In the genomic region with DNA sequence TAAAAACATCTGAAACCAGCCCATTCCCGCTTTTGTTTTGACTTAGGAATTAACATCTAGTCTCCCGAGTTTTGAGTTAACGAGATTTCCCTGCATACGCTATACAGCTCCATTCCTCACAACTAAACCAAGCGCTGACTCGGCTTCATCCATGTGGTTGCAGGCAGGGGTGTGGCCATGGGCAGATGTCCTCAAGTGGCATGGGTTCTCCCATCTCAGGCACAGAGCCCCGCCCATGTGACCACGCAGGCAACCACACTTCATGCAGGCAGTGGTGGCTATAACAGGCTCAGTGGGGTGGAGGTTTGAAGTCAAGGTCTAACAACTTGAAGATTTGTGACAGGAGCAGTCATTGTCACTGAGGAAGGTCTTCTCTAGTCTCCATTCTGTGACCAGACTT, we compare ENCODE assay signal across 10 mouse cellular contexts.
DNase-seq lines count a peak whose midpoint lies in the region; ATAC-seq and TF ChIP-seq lines count a peak whose summit lies in the region.
"Had no signal": no experiment of that assay in that cellular context is flagged by ENCODE, and none has a peak within 500 bp of the region (broad histone marks: within the 10 kb centered on the region; RNA-seq: fewer than 3 reads in every experiment).

No protein-coding gene starts in this region.

- H3K4me2 ChIP-seq in hindbrain, embryonic 14.5 days (replicated peaks) = no peak overlapping the region
- H3K4me2 ChIP-seq in hindbrain, embryonic 11.5 days (replicated peaks; ENCODE audit: low read depth, low read length) = no peak overlapping the region
- H3K4me2 ChIP-seq in lung, postnatal 0 days (replicated peaks; ENCODE audit: low read depth, low read length) = no peak overlapping the region

- no peak for TF ChIP-seq EP300 in lung, postnatal 0 days (IDR thresholded peaks at IDR 0.05)

- 51% methylated on average over 8 of the region's 8 CpGs for WGBS in hindbrain, embryonic 14.5 days
- WGBS in hindbrain, embryonic 11.5 days = 65% methylated on average over 8 of the region's 8 CpGs
- WGBS in lung, postnatal 0 days = 48% methylated on average over 8 of the region's 8 CpGs

- no peak overlapping the region for H3K9ac ChIP-seq in hindbrain, embryonic 14.5 days
- no peak overlapping the region for H3K9ac ChIP-seq in hindbrain, embryonic 11.5 days (ENCODE audit: low read depth, low read length)
- H3K9ac ChIP-seq in lung, postnatal 0 days (replicated peaks; ENCODE audit: low read depth) = no peak overlapping the region

- H3K4me3 ChIP-seq in hindbrain, embryonic 14.5 days (replicated peaks; ENCODE audit: low read length) = no peak overlapping the region
- no peak overlapping the region for H3K4me3 ChIP-seq in hindbrain, embryonic 11.5 days (ENCODE audit: low read depth, low read length)
- no peak overlapping the region for H3K4me3 ChIP-seq in lung, postnatal 0 days (ENCODE audit: low read depth, low read length)
- H3K4me3 ChIP-seq: gastrocnemius, adult 2 months had no signal

- no peaks in the 10 kb centered on the region for H3K9me3 ChIP-seq in hindbrain, embryonic 14.5 days (ENCODE audit: control insufficient read depth, low read length)
- H3K9me3 ChIP-seq in hindbrain, embryonic 11.5 days (ENCODE audit: control insufficient read depth, low read length) = no peaks in the 10 kb centered on the region
- no peaks in the 10 kb centered on the region for H3K9me3 ChIP-seq in lung, postnatal 0 days (ENCODE audit: low read length)

- no peak for DNase-seq in hindbrain, embryonic 14.5 days (ENCODE audit: low spot score)
- no peak for DNase-seq in hindbrain, embryonic 11.5 days (ENCODE audit: low spot score)
- DNase-seq in lung, postnatal 0 days (ENCODE audit: low spot score) = peak; percentile 14
- DNase-seq in lung, postnatal 14 days = no peak
- no peak for DNase-seq in thymus, adult 18-20 months
- no peak for DNase-seq in right cerebral cortex, postnatal 36 days (ENCODE audit: low spot score in 2 of 2)
- DNase-seq: gastrocnemius, adult 2 months; right cerebral cortex, postnatal 25 days had no signal

- no peak overlapping the region for H3K27ac ChIP-seq in hindbrain, embryonic 14.5 days
- H3K27ac ChIP-seq in hindbrain, embryonic 11.5 days (ENCODE audit: low read depth, low read length) = no peak overlapping the region
- H3K27ac ChIP-seq in lung, postnatal 0 days (ENCODE audit: low read length) = no peak overlapping the region
- H3K27ac ChIP-seq: gastrocnemius, adult 2 months had no signal

- 0 out of 2 replicates have a peak, but pooled peaks have one; percentile 22 for ATAC-seq in hindbrain, embryonic 14.5 days (ENCODE audit: low FRiP score)
- ATAC-seq in hindbrain, embryonic 11.5 days (ENCODE audit: low FRiP score) = no peak
- ATAC-seq in lung, postnatal 0 days = peak; percentile 31; the same call in 1 of the 2 replicates
- ATAC-seq in granulocyte monocyte progenitor cell, adult 5-6 weeks (replicated peaks; ENCODE audit: poor library complexity, severe bottlenecking) = peak; percentile 77
- peak; percentile 44; the same call in 1 of the 2 replicates for ATAC-seq in megakaryocyte-erythroid progenitor cell, adult 5-6 weeks (replicated peaks; ENCODE audit: low FRiP score, low TSS enrichment, poor library complexity, severe bottlenecking)

- peaks cover 32% of the 10 kb centered on the region for H3K4me1 ChIP-seq in hindbrain, embryonic 14.5 days (replicated peaks; ENCODE audit: control insufficient read depth, insufficient read depth, low read length)
- peaks cover 21% of the 10 kb centered on the region for H3K4me1 ChIP-seq in hindbrain, embryonic 11.5 days (replicated peaks; ENCODE audit: control insufficient read depth, insufficient read depth, low read length)
- H3K4me1 ChIP-seq in lung, postnatal 0 days (ENCODE audit: insufficient read depth, low read depth, low read length) = no peaks in the 10 kb centered on the region; the same call in 1 of the 2 replicates

- no peaks in the 10 kb centered on the region for H3K27me3 ChIP-seq in hindbrain, embryonic 14.5 days (ENCODE audit: control insufficient read depth, insufficient read depth, low read length)
- H3K27me3 ChIP-seq in hindbrain, embryonic 11.5 days (ENCODE audit: control insufficient read depth, insufficient read depth, low read length) = no peaks in the 10 kb centered on the region
- no peaks in the 10 kb centered on the region for H3K27me3 ChIP-seq in lung, postnatal 0 days (replicated peaks; ENCODE audit: insufficient read depth, low read length)

- H3K36me3 ChIP-seq in hindbrain, embryonic 14.5 days (replicated peaks; ENCODE audit: control insufficient read depth, insufficient read depth) = no peaks in the 10 kb centered on the region
- H3K36me3 ChIP-seq in hindbrain, embryonic 11.5 days (ENCODE audit: control insufficient read depth, insufficient read depth, low read length) = no peaks in the 10 kb centered on the region
- no peaks in the 10 kb centered on the region for H3K36me3 ChIP-seq in lung, postnatal 0 days (ENCODE audit: insufficient read depth, low read length)

- TF ChIP-seq CTCF in lung, postnatal 0 days (IDR thresholded peaks at IDR 0.05) = no peak
